Mouse (Mus musculus) adipose tissue, adult 10 weeks (tissue): Measurements from ENCODE around the gene H2afv. TPM values are rescaled to one million over a fixed set of nuclear protein-coding genes. Genes with fewer than 3 reads are reported as not detected.

Experiments used
- polyA plus RNA-seq: library from polyadenylated mRNA; stranded (reverse); fragments of 350-450 nt; fragmentation: Illumina TruSeq; extraction: RNeasy Lipid Tissue Mini Kit (QIAGEN cat#74804); gene quantifications from one replicate; pipeline ENCODE4 v1.2.3, GENCODE M21; 2014; ENCODE audit warnings: low read depth, low replicate concordance

The H2afv gene
- 57.8 TPM for polyA plus RNA-seq

DNA sequence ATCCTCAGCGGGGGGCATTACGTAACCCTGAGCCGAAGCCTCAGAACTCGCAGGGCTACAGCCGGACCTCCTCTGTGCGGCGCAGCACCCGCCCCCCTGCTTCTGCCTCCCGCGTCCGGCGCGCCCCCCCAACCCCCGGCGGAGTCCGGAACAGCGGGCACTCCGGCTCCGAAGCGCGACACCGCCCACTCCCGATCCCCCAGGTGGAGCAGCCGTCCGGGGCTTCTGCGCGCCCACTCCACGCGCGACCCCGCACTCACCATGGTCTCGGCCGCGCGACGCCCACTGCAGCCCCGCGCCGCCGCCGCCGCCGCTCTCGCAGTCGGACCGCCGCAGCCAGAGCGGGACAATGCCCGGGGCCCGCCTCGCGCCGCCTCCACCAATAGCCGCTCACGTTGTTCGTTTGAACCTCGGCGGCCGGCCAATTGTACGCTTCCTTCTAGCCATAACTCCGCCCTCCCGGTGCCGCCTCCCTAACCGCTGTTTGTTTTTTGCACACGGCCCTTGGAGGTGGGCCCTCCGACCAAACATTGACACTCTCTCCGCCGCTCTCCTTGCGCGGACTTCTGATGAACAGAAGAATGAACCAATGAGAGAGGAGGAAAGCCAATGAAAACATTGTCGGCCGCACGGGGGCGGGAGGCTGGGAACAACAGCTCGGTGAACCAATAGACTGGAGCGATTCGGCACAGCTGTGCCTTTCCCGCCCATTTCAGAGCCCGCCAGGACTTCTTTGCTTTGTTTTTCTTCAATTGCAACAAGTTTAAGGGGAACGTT is at the start of gene H2afv:
TSS of gene H2afv (minus strand) at position 367 of the 777 bp plus-strand sequence.

DNA sequence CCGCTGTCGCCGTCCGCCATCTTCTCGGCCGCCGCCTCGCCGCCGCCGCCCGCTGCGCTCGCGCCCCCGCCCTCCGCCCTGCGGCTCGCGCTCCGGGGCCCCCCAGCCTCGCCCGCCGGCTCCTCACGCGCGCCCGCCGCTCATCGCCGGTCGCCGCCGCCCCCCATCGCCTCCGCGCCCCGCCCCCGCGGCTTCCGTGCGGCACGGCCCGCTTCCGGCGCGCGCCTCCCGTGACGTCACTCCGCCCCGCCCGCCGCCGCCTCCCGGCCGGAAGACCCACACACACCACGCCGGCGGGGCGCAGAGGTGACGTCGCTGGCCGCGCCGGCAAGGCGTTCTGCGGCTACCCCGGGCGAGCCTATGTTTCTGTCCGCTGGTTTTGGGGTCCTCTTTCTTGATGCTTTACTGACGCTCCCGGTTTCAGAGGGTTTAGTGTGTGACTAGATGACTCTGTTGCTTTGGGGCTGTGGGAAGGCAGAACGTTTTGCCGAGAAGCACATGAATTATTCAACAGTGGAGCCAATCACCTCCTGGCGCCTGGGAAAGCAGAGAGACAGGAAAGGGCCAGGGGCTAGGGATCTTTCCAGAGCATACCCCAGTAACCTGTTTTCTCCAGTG is 31.7 kb upstream of the H2afv start, which contains the start of gene Purb:
TSS of gene Purb (minus strand) at position 51 of the 618 bp plus-strand sequence.

GRCm38 (mm10) chr11:6414751-6415550 is 29.3 kb downstream of the H2afv start, which contains the start of gene Ppia:
TSS of gene Ppia (plus strand) at chr11:6415443.

DNA sequence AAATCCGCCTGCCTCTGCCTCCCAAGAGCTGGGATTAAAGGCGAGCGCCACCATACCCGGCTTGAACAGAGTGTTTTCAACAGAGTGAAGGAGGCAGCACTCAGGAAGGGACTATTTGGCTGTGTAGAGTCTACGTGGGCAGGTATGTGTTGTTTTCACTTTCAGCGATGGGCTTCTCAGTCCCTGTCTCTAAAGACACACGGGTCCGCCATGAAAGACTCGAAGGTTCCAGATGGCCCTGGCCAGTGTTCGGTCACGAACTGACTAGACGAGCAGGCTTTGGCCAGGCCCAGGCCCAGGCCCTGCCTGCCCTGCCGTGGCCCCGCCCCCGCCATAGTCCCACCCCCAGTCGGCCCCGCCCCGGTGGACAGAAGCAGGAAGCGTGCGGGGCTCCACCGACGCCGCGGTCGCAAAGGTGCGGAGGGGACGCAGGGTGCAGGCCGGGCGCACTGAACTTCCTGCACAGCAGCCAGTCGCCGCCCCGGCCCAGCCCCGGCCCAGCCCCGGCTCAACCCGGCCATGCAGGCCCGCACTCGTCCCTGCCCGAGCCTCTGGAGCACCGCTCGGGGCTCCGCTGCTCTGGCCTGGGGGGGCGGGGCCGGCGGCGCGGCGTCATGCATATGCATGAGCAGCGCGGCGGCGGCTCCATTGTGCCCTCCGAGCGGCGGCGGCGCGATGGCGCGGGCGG is 55.4 kb downstream of the H2afv start, which contains the start of gene Zmiz2:
TSS of gene Zmiz2 (plus strand) at position 349 of the 688 bp plus-strand sequence.

Other genes with a start within 250 kb of the H2afv start
- 0.19 TPM for gene A730071L15Rik, start 244.4 kb downstream of the H2afv start, polyA plus RNA-seq
- 39.9 TPM for gene Nudcd3, start 244.0 kb downstream of the H2afv start, polyA plus RNA-seq
- 1.2 TPM for gene Npc1l1, start 214.3 kb downstream of the H2afv start, polyA plus RNA-seq
- 36.3 TPM for gene Ddx56, start 176.7 kb downstream of the H2afv start, polyA plus RNA-seq
- 187 TPM for gene Tmed4, start 169.6 kb downstream of the H2afv start, polyA plus RNA-seq
- gene Ogdh, start 152.8 kb downstream of the H2afv start, polyA plus RNA-seq, result 143 TPM
- 44.5 TPM for gene Zmiz2, start 55.4 kb downstream of the H2afv start, polyA plus RNA-seq
- 1,766 TPM for gene Ppia, start 29.0 kb downstream of the H2afv start, polyA plus RNA-seq
- 28.3 TPM for gene Purb, start 31.5 kb upstream of the H2afv start, polyA plus RNA-seq
- 5.7 TPM for gene Myo1g, start 76.5 kb upstream of the H2afv start, polyA plus RNA-seq
- gene Ccm2, start 102.4 kb upstream of the H2afv start, polyA plus RNA-seq, result 34.9 TPM
- 2.1 TPM for gene Nacad, start 161.6 kb upstream of the H2afv start, polyA plus RNA-seq
- gene Tbrg4, start 181.6 kb upstream of the H2afv start, polyA plus RNA-seq, result 23.7 TPM
- not detected for gene Wap, start 194.2 kb upstream of the H2afv start, polyA plus RNA-seq
- 161 TPM for gene Ramp3, start 214.1 kb upstream of the H2afv start, polyA plus RNA-seq